Mouse (Mus musculus): Measurements from ENCODE around the gene Sptbn4.

Gene Sptbn4

GRCm38 (mm10) chr7:27437544-27437943 lies 9.9 kb downstream of the Sptbn4 start:
- intact Hi-C loops (cut with DNase I), result no loop called here

GRCm38 (mm10) chr7:27433794-27434193 lies 13.7 kb downstream of the Sptbn4 start:
- intact Hi-C loops (cut with DNase I), result no loop called here

GRCm38 (mm10) chr7:27433349-27433748 lies 14.1 kb downstream of the Sptbn4 start:
- intact Hi-C loops (cut with DNase I), result no loop called here

- intact Hi-C loops (cut with DNase I), result no loop called here
Observed at GRCm38 (mm10) chr7:27429135-27429534, 18.4 kb downstream of the Sptbn4 start.

- intact Hi-C loops (cut with DNase I), result no loop called here
Observed at GRCm38 (mm10) chr7:27428002-27428401, 19.5 kb downstream of the Sptbn4 start.

GRCm38 (mm10) chr7:27427387-27427786 lies 20.1 kb downstream of the Sptbn4 start:
- intact Hi-C loops (cut with DNase I), result no loop called here

GRCm38 (mm10) chr7:27423556-27424326 lies 23.7 kb downstream of the Sptbn4 start:
- intact Hi-C loops (cut with DNase I), result no loop called here

GRCm38 (mm10) chr7:27419101-27419500 lies 28.4 kb downstream of the Sptbn4 start:
- intact Hi-C loops (cut with DNase I), result no loop called here

GRCm38 (mm10) chr7:27417151-27417550 lies 30.3 kb downstream of the Sptbn4 start:
- intact Hi-C loops (cut with DNase I), result no loop called here

- intact Hi-C loops (cut with DNase I), result no loop called here
Observed at GRCm38 (mm10) chr7:27408379-27409176, 38.9 kb downstream of the Sptbn4 start.

- intact Hi-C loops (cut with DNase I), result no loop called here
Observed at GRCm38 (mm10) chr7:27407816-27408215, 39.7 kb downstream of the Sptbn4 start.

- intact Hi-C loops (cut with DNase I), result no loop called here
Observed at GRCm38 (mm10) chr7:27406481-27406880, 41.0 kb downstream of the Sptbn4 start.

GRCm38 (mm10) chr7:27404203-27404942 lies 43.1 kb downstream of the Sptbn4 start:
- intact Hi-C loops (cut with DNase I), result no loop called here

GRCm38 (mm10) chr7:27402675-27403074 lies 44.8 kb downstream of the Sptbn4 start:
- intact Hi-C loops (cut with DNase I), result no loop called here

GRCm38 (mm10) chr7:27400545-27400944 lies 46.9 kb downstream of the Sptbn4 start:
- intact Hi-C loops (cut with DNase I), result no loop called here

GRCm38 (mm10) chr7:27397048-27397949 lies 50.2 kb downstream of the Sptbn4 start:
- intact Hi-C loops (cut with DNase I), result no loop called here

GRCm38 (mm10) chr7:27396184-27397047 lies 51.1 kb downstream of the Sptbn4 start:
- intact Hi-C loops (cut with DNase I), result no loop called here

GRCm38 (mm10) chr7:27395521-27396183 lies 51.8 kb downstream of the Sptbn4 start:
- intact Hi-C loops (cut with DNase I), result no loop called here

GRCm38 (mm10) chr7:27391416-27391815 lies 56.1 kb downstream of the Sptbn4 start:
- intact Hi-C loops (cut with DNase I), result no loop called here
